12 mouse cellular contexts compared by ENCODE assay signal in the genomic region with DNA sequence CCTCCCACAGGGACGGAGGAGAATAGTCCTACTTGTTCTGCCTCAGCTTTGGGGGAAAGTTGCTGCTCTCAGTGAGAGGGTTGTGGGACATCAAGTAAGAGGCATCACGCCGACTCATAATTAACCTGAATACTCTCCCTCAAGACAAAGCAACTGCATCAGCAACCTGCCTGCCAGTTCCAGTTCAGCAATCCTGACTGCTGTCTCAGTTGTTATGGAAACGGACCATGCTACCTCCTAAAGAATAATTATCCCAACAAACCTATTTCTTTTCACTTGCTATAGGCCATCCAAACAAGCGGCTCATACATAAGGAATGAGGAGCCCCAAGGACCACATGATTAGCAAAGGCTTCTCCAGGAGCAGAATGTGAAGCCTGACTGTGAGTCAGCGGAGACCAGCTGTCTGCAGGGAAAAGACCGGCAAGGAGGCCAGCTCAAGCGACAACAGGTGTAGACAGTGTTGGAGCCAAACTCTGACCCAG.
DNase-seq lines count a peak whose midpoint lies in the region; ATAC-seq and TF ChIP-seq lines count a peak whose summit lies in the region.
"Had no signal": no experiment of that assay in that cellular context is flagged by ENCODE, and none has a peak within 500 bp of the region (broad histone marks: within the 10 kb centered on the region; RNA-seq: fewer than 3 reads in every experiment).

No protein-coding gene starts in this region.

- no peak for TF ChIP-seq EP300 in stomach, postnatal 0 days (optimal IDR thresholded peaks at IDR 0.05)

- H3K4me3 ChIP-seq in kidney, embryonic 15.5 days (replicated peaks) = no peak overlapping the region
- H3K4me3 ChIP-seq in embryonic fibroblast, embryonic 13.5 days (ENCODE audit: insufficient read depth, low read length) = no peak overlapping the region
- H3K4me3 ChIP-seq in hindbrain, embryonic 15.5 days = no peak overlapping the region
- H3K4me3 ChIP-seq in neural tube, embryonic 15.5 days (replicated peaks) = no peak overlapping the region
- H3K4me3 ChIP-seq in stomach, postnatal 0 days (ENCODE audit: low read depth, low read length) = no peak overlapping the region
- H3K4me3 ChIP-seq: heart, adult 2 months; limb, embryonic 12.5 days had no signal

- no peaks in the 10 kb centered on the region for H3K36me3 ChIP-seq in kidney, embryonic 15.5 days
- H3K36me3 ChIP-seq in hindbrain, embryonic 15.5 days = no peaks in the 10 kb centered on the region
- no peaks in the 10 kb centered on the region for H3K36me3 ChIP-seq in neural tube, embryonic 15.5 days
- no peaks in the 10 kb centered on the region for H3K36me3 ChIP-seq in stomach, postnatal 0 days (ENCODE audit: control insufficient read depth, insufficient read depth, low read length)
- H3K36me3 ChIP-seq: limb, embryonic 12.5 days had no signal

- ATAC-seq in kidney, embryonic 15.5 days (replicated peaks; ENCODE audit: low FRiP score) = 0 out of 2 replicates have a peak, but pooled peaks have one; percentile 41
- ATAC-seq in hindbrain, embryonic 15.5 days (ENCODE audit: low FRiP score, low read depth) = peak; percentile 70
- peak; percentile 49; the same call in 1 of the 2 replicates for ATAC-seq in neural tube, embryonic 15.5 days (ENCODE audit: low FRiP score)
- ATAC-seq in stomach, postnatal 0 days (ENCODE audit: low FRiP score, low TSS enrichment) = no peak
- ATAC-seq in monocyte, adult 5-6 weeks (replicated peaks; ENCODE audit: insufficient number of reproducible peaks, low FRiP score, low TSS enrichment, poor library complexity, severe bottlenecking) = no peak

- H3K9ac ChIP-seq in kidney, embryonic 15.5 days = no peak overlapping the region
- H3K9ac ChIP-seq in hindbrain, embryonic 15.5 days = no peak overlapping the region
- H3K9ac ChIP-seq in neural tube, embryonic 15.5 days (replicated peaks) = no peak overlapping the region
- no peak overlapping the region for H3K9ac ChIP-seq in stomach, postnatal 0 days (ENCODE audit: low read length)
- H3K9ac ChIP-seq: limb, embryonic 12.5 days had no signal

- 77% methylated on average over 8 of the region's 8 CpGs for WGBS in kidney, embryonic 15.5 days
- WGBS in hindbrain, embryonic 15.5 days = 40% methylated on average over 8 of the region's 8 CpGs
- WGBS in neural tube, embryonic 15.5 days = 50% methylated on average over 8 of the region's 8 CpGs
- WGBS in stomach, postnatal 0 days = 77% methylated on average over 8 of the region's 8 CpGs

- H3K4me1 ChIP-seq in kidney, embryonic 15.5 days = peaks cover 18% of the 10 kb centered on the region; the same call in 1 of the 2 replicates
- peaks cover 19% of the 10 kb centered on the region for H3K4me1 ChIP-seq in embryonic fibroblast, embryonic 13.5 days (ENCODE audit: control insufficient read depth, insufficient read depth, low read length)
- H3K4me1 ChIP-seq in hindbrain, embryonic 15.5 days (replicated peaks) = peaks cover 18% of the 10 kb centered on the region
- peaks cover 17% of the 10 kb centered on the region for H3K4me1 ChIP-seq in neural tube, embryonic 15.5 days
- H3K4me1 ChIP-seq in stomach, postnatal 0 days (replicated peaks; ENCODE audit: control insufficient read depth, insufficient read depth) = no peaks in the 10 kb centered on the region

- no peaks in the 10 kb centered on the region for H3K27me3 ChIP-seq in kidney, embryonic 15.5 days
- no peaks in the 10 kb centered on the region for H3K27me3 ChIP-seq in hindbrain, embryonic 15.5 days
- H3K27me3 ChIP-seq in neural tube, embryonic 15.5 days (replicated peaks) = no peaks in the 10 kb centered on the region
- no peaks in the 10 kb centered on the region for H3K27me3 ChIP-seq in stomach, postnatal 0 days (ENCODE audit: control insufficient read depth, insufficient read depth, low read length)
- H3K27me3 ChIP-seq: limb, embryonic 12.5 days had no signal

- H3K9me3 ChIP-seq in kidney, embryonic 15.5 days (replicated peaks) = no peaks in the 10 kb centered on the region
- no peaks in the 10 kb centered on the region for H3K9me3 ChIP-seq in hindbrain, embryonic 15.5 days
- H3K9me3 ChIP-seq in neural tube, embryonic 15.5 days (replicated peaks) = no peaks in the 10 kb centered on the region
- no peaks in the 10 kb centered on the region for H3K9me3 ChIP-seq in stomach, postnatal 0 days (ENCODE audit: control insufficient read depth, low read length)
- H3K9me3 ChIP-seq: limb, embryonic 12.5 days had no signal

- no peak overlapping the region for H3K4me2 ChIP-seq in kidney, embryonic 15.5 days
- H3K4me2 ChIP-seq in hindbrain, embryonic 15.5 days = no peak overlapping the region
- H3K4me2 ChIP-seq in neural tube, embryonic 15.5 days = no peak overlapping the region
- no peak overlapping the region for H3K4me2 ChIP-seq in stomach, postnatal 0 days (replicated peaks; ENCODE audit: low read depth)
- H3K4me2 ChIP-seq: limb, embryonic 12.5 days had no signal

- no peak for TF ChIP-seq CTCF in embryonic fibroblast, embryonic 13.5 days (IDR thresholded peaks at IDR 0.05; ENCODE audit: borderline replicate concordance, insufficient read depth, low read length)
- no peak for TF ChIP-seq CTCF in stomach, postnatal 0 days (IDR thresholded peaks at IDR 0.05; ENCODE audit: low read depth)

- no peak for TF ChIP-seq POLR2A in embryonic fibroblast, embryonic 13.5 days (IDR thresholded peaks at IDR 0.05; ENCODE audit: low read depth, low read length)

- no peak for DNase-seq in kidney, adult 9 months
- DNase-seq in stomach, postnatal 0 days (ENCODE audit: low spot score) = no peak
- no peak for DNase-seq in spleen, postnatal 4 days (ENCODE audit: low spot score in 2 of 2)
- DNase-seq: heart, adult 2 months; kidney, adult 8-10 months; lung, adult 2 months had no signal

- no peak overlapping the region for H3K27ac ChIP-seq in kidney, embryonic 15.5 days
- H3K27ac ChIP-seq in embryonic fibroblast, embryonic 13.5 days (ENCODE audit: insufficient read depth, low read length) = 0 out of 2 replicates have a peak overlapping the region, but pooled peaks have one; percentile 39
- H3K27ac ChIP-seq in hindbrain, embryonic 15.5 days (replicated peaks) = peak overlapping the region; percentile 39; the same call in 1 of the 2 replicates
- 0 out of 2 replicates have a peak overlapping the region, but pooled peaks have one; percentile 4 for H3K27ac ChIP-seq in neural tube, embryonic 15.5 days (replicated peaks)
- no peak overlapping the region for H3K27ac ChIP-seq in stomach, postnatal 0 days (replicated peaks)
- H3K27ac ChIP-seq: heart, adult 2 months; limb, embryonic 12.5 days had no signal

Comparison
In these comparisons a context has a peak if more than half of its experiments do, and no peak if none do; other contexts are left out.
1. ATAC-seq: peak in kidney, embryonic 15.5 days (single experiment), hindbrain, embryonic 15.5 days (single experiment) and neural tube, embryonic 15.5 days (single experiment); none in stomach, postnatal 0 days (single experiment) and monocyte, adult 5-6 weeks (single experiment).
2. H3K27ac ChIP-seq: peak in embryonic fibroblast, embryonic 13.5 days (single experiment), hindbrain, embryonic 15.5 days (single experiment) and neural tube, embryonic 15.5 days (single experiment); none in kidney, embryonic 15.5 days (single experiment) and stomach, postnatal 0 days (single experiment).